Mouse (Mus musculus) megakaryocyte, embryonic 14.5 days (primary cell): ENCODE data around the gene Zbtb45.

Source experiments
- FLI1 ChIP-seq: IDR thresholded peaks from 2 replicates; pipeline ENCODE4 v1.6.1; 2012; ENCODE audit warnings: low read length, inconsistent platforms, mixed read lengths
- GATA1 ChIP-seq: IDR thresholded peaks from 3 replicates; pipeline ENCODE4 v1.6.1; 2012; ENCODE audit warnings: mixed read lengths, low read length, inconsistent platforms, borderline replicate concordance

DNA sequence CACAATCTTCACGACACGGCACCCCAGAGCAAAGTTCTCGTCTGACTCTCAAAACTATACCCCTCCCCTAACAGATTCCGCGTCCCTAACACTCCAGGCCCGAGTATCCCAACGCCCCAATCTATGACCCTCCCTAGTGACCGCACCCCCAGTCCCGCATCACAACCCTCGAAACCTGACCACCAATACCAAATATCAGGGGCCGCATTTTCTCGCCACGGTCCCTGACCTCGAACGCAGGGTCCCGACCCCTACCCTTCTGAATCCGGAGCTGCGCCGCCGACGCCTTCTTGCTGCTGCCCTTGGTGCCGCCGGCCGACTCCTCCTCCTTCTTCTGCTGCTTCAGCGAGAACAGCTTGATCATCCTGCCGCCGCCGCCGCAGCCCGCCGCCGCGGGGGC, 27.5 kb upstream of the Zbtb45 start:
- TF ChIP-seq GATA1: no peak
- TF ChIP-seq FLI1: no peak
